Mouse (Mus musculus) forebrain, embryonic 10.5 days (tissue): Measurements from ENCODE around the gene Gm49320. TPM values are rescaled to one million over a fixed set of nuclear protein-coding genes. Genes with fewer than 3 reads are reported as not detected.

ENCODE experiments used
- DNase-seq: peaks from one replicate; pipeline ENCODE4 v3.0.0-alpha.2; 2017; ENCODE audit warnings: low spot score; ENCODE audit errors: extremely low spot score
- H3K27ac ChIP-seq: fragments of 300-500 bp; sonication (generic); 2 replicates; pipeline ENCODE4 v1.5.1; 2016; ENCODE audit warnings: mild to moderate bottlenecking
- H3K27me3 ChIP-seq: fragments of 300-500 bp; sonication (generic); 2 replicates; pipeline ENCODE4 v1.6.1; 2016; ENCODE audit warnings: mild to moderate bottlenecking; ENCODE audit not compliant: poor library complexity, severe bottlenecking
- H3K36me3 ChIP-seq: fragments of 300-500 bp; sonication (generic); replicated peaks from 2 replicates; pipeline ENCODE4 v1.6.1; 2016; ENCODE audit warnings: mild to moderate bottlenecking, moderate library complexity
- H3K4me1 ChIP-seq: fragments of 300-500 bp; sonication (generic); 2 replicates; pipeline ENCODE4 v1.6.1; 2016
- H3K4me3 ChIP-seq: fragments of 300-500 bp; sonication (generic); 2 replicates; pipeline ENCODE4 v1.5.1; 2016; ENCODE audit warnings: mild to moderate bottlenecking, moderate library complexity
- H3K9me3 ChIP-seq: fragments of 300-500 bp; sonication (generic); 2 replicates; pipeline ENCODE4 v1.6.1; 2016; ENCODE audit warnings: mild to moderate bottlenecking, moderate library complexity
- WGBS: fragments of 180-500 bp; shearing (Covaris S2); methylation state at CpG from one replicate; pipeline ENCODE4 v1.1.7; 2016; 5-methylcytosine and 5-hydroxymethylcytosine counted together
- polyA plus RNA-seq: library from polyadenylated mRNA; unstranded; fragments of >200 nt; fragmentation: Nextera tagmentation; extraction: Ambion mirVana; gene quantifications from 2 replicates; pipeline ENCODE4 v1.2.1, GENCODE M21; 2016

Gm49320 gene
- polyA plus RNA-seq, 1 experiment from 2014 or later = 0.81 TPM

- 22% methylated on average over 15 of the region's 15 CpGs for WGBS
- no peaks in the 10 kb centered on the region; the same call in 1 of the 2 replicates for H3K9me3 ChIP-seq
- H3K27ac ChIP-seq = peak overlapping the region; percentile 98
- H3K4me1 ChIP-seq = peaks cover 29% of the 10 kb centered on the region
- peak overlapping the region; percentile 84 for H3K4me3 ChIP-seq
- no peak for DNase-seq
- H3K27me3 ChIP-seq = peaks cover 20% of the 10 kb centered on the region; the same call in 1 of the 2 replicates
- peaks cover 24% of the 10 kb centered on the region for H3K36me3 ChIP-seq
These were observed 741 bp upstream of the Gm49320 start for GRCm38 (mm10) chr8:4237814-4238433.

GRCm38 (mm10) chr8:4239193-4239890, 677 bp downstream of the Gm49320 start:
- 17% methylated on average over 19 of the region's 19 CpGs for WGBS

DNA sequence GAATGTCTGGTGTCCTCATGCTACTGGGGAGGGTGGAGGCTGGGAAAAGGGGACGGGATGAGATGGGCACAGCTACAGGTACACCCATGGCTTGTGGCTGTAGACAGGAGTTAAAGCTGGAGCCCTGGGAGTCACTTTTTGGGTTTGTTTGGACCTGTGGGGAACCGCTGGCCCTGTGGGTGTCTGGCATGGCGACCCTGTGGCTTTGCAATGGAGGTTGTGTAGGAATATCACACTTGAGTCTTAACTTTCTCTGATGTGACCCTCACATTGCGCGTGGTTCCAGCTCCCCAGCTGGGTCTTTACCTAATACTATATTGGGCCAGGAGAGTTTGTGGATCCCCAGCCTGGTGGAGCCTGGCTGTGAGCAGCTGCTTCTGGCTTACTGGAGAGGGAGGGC, 6.4 kb downstream of the Gm49320 start:
- Histone ChIP-seq H3K36me3 (peaks cover 87% of the 10 kb centered on the region), H3K27me3 (peaks cover 25% of the 10 kb centered on the region)
- DNase-seq = no peak

More at GRCm38 (mm10) chr8:4239193-4239890, 677 bp downstream of the Gm49320 start:
- peaks cover 38% of the 10 kb centered on the region for H3K36me3 ChIP-seq
- peaks cover 29% of the 10 kb centered on the region for H3K4me1 ChIP-seq
- peaks cover 14% of the 10 kb centered on the region; the same call in 1 of the 2 replicates for H3K27me3 ChIP-seq
- peak overlapping the region; percentile 84 for H3K4me3 ChIP-seq
- DNase-seq = no peak
- H3K27ac ChIP-seq = peak overlapping the region; percentile 98
- H3K9me3 ChIP-seq = no peaks in the 10 kb centered on the region; the same call in 1 of the 2 replicates

GRCm38 (mm10) chr8:4245737-4246136, 7.1 kb downstream of the Gm49320 start:
- DNase-seq = no peak
- no peak overlapping the region for H3K27ac ChIP-seq
- H3K9me3 ChIP-seq = peaks cover 2% of the 10 kb centered on the region; the same call in 1 of the 2 replicates
- WGBS = 89% methylated on average over 13 of the region's 13 CpGs
- H3K4me3 ChIP-seq = no peak overlapping the region
- peaks cover 26% of the 10 kb centered on the region for H3K4me1 ChIP-seq
- peaks cover 84% of the 10 kb centered on the region for H3K36me3 ChIP-seq
- H3K27me3 ChIP-seq = peaks cover 30% of the 10 kb centered on the region

More for the DNA sequence above, 6.4 kb downstream of the Gm49320 start:
- Histone ChIP-seq H3K9me3 (peaks cover 2% of the 10 kb centered on the region; the same call in 1 of the 2 replicates), H3K27ac (no peak overlapping the region), H3K4me3 (no peak overlapping the region), H3K4me1 (peaks cover 25% of the 10 kb centered on the region)
- WGBS = 92% methylated on average over 5 of the region's 5 CpGs

- Histone ChIP-seq H3K4me3 (no peak overlapping the region), H3K27ac (no peak overlapping the region), H3K27me3 (peaks cover 30% of the 10 kb centered on the region), H3K36me3 (peaks cover 69% of the 10 kb centered on the region), H3K9me3 (peaks cover 2% of the 10 kb centered on the region; the same call in 1 of the 2 replicates), H3K4me1 (peaks cover 31% of the 10 kb centered on the region)
- 94% methylated on average over 8 of the region's 8 CpGs for WGBS
- DNase-seq = no peak
These were observed 8.6 kb downstream of the Gm49320 start for GRCm38 (mm10) chr8:4247241-4247640.

- Histone ChIP-seq H3K4me3 (peak within 1 kb of the TSS; percentile 6; the same call in 1 of the 2 replicates), H3K36me3 (peaks cover 61% of the 10 kb centered on the region), H3K4me1 (peaks cover 35% of the 10 kb centered on the region), H3K27me3 (peaks cover 30% of the 10 kb centered on the region), H3K27ac (peak within 1 kb of the TSS; percentile 60; the same call in 1 of the 2 replicates), H3K9me3 (0 out of 2 replicates have a peak, but pooled peaks cover 2% of the 10 kb centered on the region)
- WGBS = 82% methylated on average over 15 of the region's 15 CpGs
- no peak for DNase-seq
These were observed 9.4 kb downstream of the Gm49320 start, which contains the start of gene Tgfbr3l for GRCm38 (mm10) chr8:4247951-4248540. Tgfbr3l (plus strand) TSS chr8:4248214.

GRCm38 (mm10) chr8:4249213-4249612, 10.5 kb downstream of the Gm49320 start:
- H3K4me3 ChIP-seq = peak overlapping the region; percentile 6; the same call in 1 of the 2 replicates
- WGBS = 13% methylated on average over 29 of the region's 29 CpGs
- DNase-seq = no peak
- peaks cover 43% of the 10 kb centered on the region for H3K4me1 ChIP-seq
- peaks cover 51% of the 10 kb centered on the region for H3K36me3 ChIP-seq
- 0 out of 2 replicates have a peak, but pooled peaks cover 2% of the 10 kb centered on the region for H3K9me3 ChIP-seq
- H3K27ac ChIP-seq = 0 out of 2 replicates have a peak overlapping the region, but pooled peaks have one; percentile 60
- peaks cover 30% of the 10 kb centered on the region for H3K27me3 ChIP-seq

DNA sequence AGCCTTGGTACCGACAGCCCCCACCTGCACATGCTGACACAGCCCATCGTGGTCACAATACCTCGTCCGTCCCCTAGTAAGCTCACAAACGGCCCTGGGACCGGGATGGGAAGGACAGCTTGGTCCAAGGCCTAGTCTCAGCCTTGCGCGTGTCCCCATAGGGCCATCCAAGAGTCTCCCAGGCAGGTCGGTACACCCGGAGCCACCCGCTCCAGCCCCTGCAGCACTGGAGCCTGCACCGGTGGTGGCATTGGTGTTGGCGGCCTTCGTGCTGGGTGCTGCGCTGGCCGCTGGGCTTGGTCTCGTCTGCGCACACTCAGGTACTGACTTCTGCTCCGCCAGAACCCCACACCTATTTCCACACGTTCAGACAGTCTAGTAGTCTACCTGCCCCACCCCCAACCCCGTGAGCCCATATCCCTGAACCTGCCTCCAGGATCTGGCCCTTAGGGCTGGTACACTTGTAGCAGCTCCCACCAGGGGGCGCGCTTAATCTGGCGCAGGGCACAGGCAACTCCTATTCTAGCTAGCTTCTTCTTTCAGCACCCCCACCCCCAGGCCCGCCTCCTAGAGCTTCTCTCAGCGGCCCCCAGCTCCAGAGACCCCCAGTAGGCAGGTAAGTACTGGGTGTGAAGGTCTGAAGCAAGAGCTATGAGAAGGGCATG, 11.8 kb downstream of the Gm49320 start:
- no peak overlapping the region for H3K27ac ChIP-seq
- H3K4me3 ChIP-seq = no peak overlapping the region; the same call in 1 of the 2 replicates
- WGBS = 31% methylated on average over 26 of the region's 26 CpGs
- H3K9me3 ChIP-seq = 0 out of 2 replicates have a peak, but pooled peaks cover 2% of the 10 kb centered on the region
- peaks cover 30% of the 10 kb centered on the region for H3K27me3 ChIP-seq
- peaks cover 51% of the 10 kb centered on the region for H3K36me3 ChIP-seq
- DNase-seq = peak; percentile 81
- peaks cover 46% of the 10 kb centered on the region for H3K4me1 ChIP-seq

- peaks cover 51% of the 10 kb centered on the region for H3K36me3 ChIP-seq
- WGBS = 49% methylated on average over 8 of the region's 8 CpGs
- peak overlapping the region; percentile 87 for H3K4me3 ChIP-seq
- H3K9me3 ChIP-seq = 0 out of 2 replicates have a peak, but pooled peaks cover 2% of the 10 kb centered on the region
- DNase-seq = no peak
- H3K27ac ChIP-seq = peak overlapping the region; percentile 96
- H3K27me3 ChIP-seq = peaks cover 30% of the 10 kb centered on the region
- H3K4me1 ChIP-seq = peaks cover 55% of the 10 kb centered on the region
These were observed 13.6 kb downstream of the Gm49320 start for GRCm38 (mm10) chr8:4252116-4252760.

- Histone ChIP-seq H3K4me3 (peak within 1 kb of the TSS; percentile 87), H3K27me3 (peaks cover 23% of the 10 kb centered on the region), H3K4me1 (peaks cover 62% of the 10 kb centered on the region), H3K27ac (peak within 1 kb of the TSS; percentile 96), H3K36me3 (peaks cover 48% of the 10 kb centered on the region), H3K9me3 (0 out of 2 replicates have a peak, but pooled peaks cover 2% of the 10 kb centered on the region)
- 1% methylated on average over 69 of the region's 69 CpGs for WGBS
- peak; percentile 96 for DNase-seq
These were observed 14.5 kb downstream of the Gm49320 start, which contains the start of gene Snapc2 for GRCm38 (mm10) chr8:4252934-4253841. Snapc2 (plus strand) TSS chr8:4253080.

GRCm38 (mm10) chr8:4254001-4254400, 15.3 kb downstream of the Gm49320 start:
- Histone ChIP-seq H3K36me3 (peaks cover 46% of the 10 kb centered on the region), H3K27ac (peak overlapping the region; percentile 96; the same call in 1 of the 2 replicates), H3K27me3 (peaks cover 15% of the 10 kb centered on the region), H3K4me3 (peak overlapping the region; percentile 87), H3K9me3 (0 out of 2 replicates have a peak, but pooled peaks cover 1% of the 10 kb centered on the region), H3K4me1 (peaks cover 60% of the 10 kb centered on the region)
- no peak for DNase-seq
- WGBS = 70% methylated on average over 6 of the region's 6 CpGs
